Mouse (Mus musculus): ENCODE data around the gene Fut8.
"Not testable (repeated sequence)": the region's sequence is repeated elsewhere in the genome, so short reads cannot be mapped to it uniquely, and the experiment has no call there.

Gene Fut8

GRCm38 (mm10) chr12:77223595-77223994 is 14.3 kb upstream of the Fut8 start:
- DNase-seq = no peak

- DNase-seq = no peak
Measured at GRCm38 (mm10) chr12:77224121-77224520, 13.8 kb upstream of the Fut8 start.

GRCm38 (mm10) chr12:77224891-77225290 is 13.0 kb upstream of the Fut8 start:
- DNase-seq = no peak

- DNase-seq = no peak
Measured at GRCm38 (mm10) chr12:77225727-77226126, 12.2 kb upstream of the Fut8 start.

GRCm38 (mm10) chr12:77235958-77236357 is 2.0 kb upstream of the Fut8 start:
- no peak for DNase-seq

GRCm38 (mm10) chr12:77238531-77239389 is 835 bp downstream of the Fut8 start:
- peak; percentile 98 for DNase-seq

GRCm38 (mm10) chr12:77239390-77240061 is 1.6 kb downstream of the Fut8 start:
- DNase-seq = no peak

- DNase-seq = no peak
Measured at GRCm38 (mm10) chr12:77240372-77240771, 2.4 kb downstream of the Fut8 start.

- peak; percentile 24 for DNase-seq
Measured at GRCm38 (mm10) chr12:77240839-77241238, 2.9 kb downstream of the Fut8 start.

- no peak for DNase-seq
Measured at GRCm38 (mm10) chr12:77262650-77263049, 24.7 kb downstream of the Fut8 start.

GRCm38 (mm10) chr12:77263816-77264215 is 25.9 kb downstream of the Fut8 start:
- DNase-seq = no peak

GRCm38 (mm10) chr12:77270694-77271093 is 32.8 kb downstream of the Fut8 start:
- no peak for DNase-seq

- DNase-seq = no peak
Measured at GRCm38 (mm10) chr12:77288507-77288906, 50.6 kb downstream of the Fut8 start.

- no peak for DNase-seq
Measured at GRCm38 (mm10) chr12:77291017-77291416, 53.1 kb downstream of the Fut8 start.

GRCm38 (mm10) chr12:77291864-77292263 is 53.9 kb downstream of the Fut8 start:
- not testable (repeated sequence) for DNase-seq

GRCm38 (mm10) chr12:77292375-77293258 is 54.7 kb downstream of the Fut8 start:
- DNase-seq = no peak

GRCm38 (mm10) chr12:77296119-77296518 is 58.2 kb downstream of the Fut8 start:
- no peak for DNase-seq

GRCm38 (mm10) chr12:77297114-77297513 is 59.2 kb downstream of the Fut8 start:
- DNase-seq = no peak

GRCm38 (mm10) chr12:77297858-77298257 is 59.9 kb downstream of the Fut8 start:
- DNase-seq = peak; percentile 29

GRCm38 (mm10) chr12:77302011-77302410 is 64.1 kb downstream of the Fut8 start:
- no peak for DNase-seq

GRCm38 (mm10) chr12:77303367-77303766 is 65.4 kb downstream of the Fut8 start:
- DNase-seq = no peak

GRCm38 (mm10) chr12:77305502-77305901 is 67.6 kb downstream of the Fut8 start:
- no peak for DNase-seq

- no peak for DNase-seq
Measured at GRCm38 (mm10) chr12:77306759-77307314, 68.9 kb downstream of the Fut8 start.
